Mouse (Mus musculus): Measurements from ENCODE around the gene Tmem150b. TPM values are rescaled to one million over a fixed set of nuclear protein-coding genes. Genes with fewer than 3 reads are reported as not detected.

Gene Tmem150b
- total RNA-seq, 2 experiments from 2014 or later = not detected

DNA sequence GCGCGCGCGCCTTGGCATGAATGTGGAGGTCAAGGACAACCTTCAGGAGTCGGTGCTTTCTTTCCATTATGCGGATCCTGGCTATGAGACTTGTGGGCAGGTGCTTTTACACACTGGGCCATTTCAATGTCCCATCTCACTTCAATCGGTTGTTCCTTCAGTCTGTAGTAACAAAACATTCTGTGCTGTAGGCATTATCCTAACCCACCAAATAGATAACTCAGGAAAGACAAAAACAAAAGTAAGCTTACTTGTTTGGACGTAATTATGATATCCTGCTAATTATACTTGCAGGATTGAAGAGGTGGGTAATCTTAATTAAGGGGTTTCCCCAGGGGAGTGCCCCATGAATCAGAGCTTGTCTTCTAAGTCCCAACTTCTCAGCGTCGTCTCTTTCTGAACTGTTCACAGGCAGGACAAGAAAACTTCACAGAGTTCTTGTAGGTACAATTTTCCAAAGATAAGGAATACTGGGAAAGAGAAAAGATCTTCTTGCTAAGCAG is 14.0 kb upstream of the Tmem150b start:
- intact Hi-C loops (cut with DNase I) = no loop called here
- no peak for DNase-seq (ENCODE audit: low spot score in 2 of 2)

DNA sequence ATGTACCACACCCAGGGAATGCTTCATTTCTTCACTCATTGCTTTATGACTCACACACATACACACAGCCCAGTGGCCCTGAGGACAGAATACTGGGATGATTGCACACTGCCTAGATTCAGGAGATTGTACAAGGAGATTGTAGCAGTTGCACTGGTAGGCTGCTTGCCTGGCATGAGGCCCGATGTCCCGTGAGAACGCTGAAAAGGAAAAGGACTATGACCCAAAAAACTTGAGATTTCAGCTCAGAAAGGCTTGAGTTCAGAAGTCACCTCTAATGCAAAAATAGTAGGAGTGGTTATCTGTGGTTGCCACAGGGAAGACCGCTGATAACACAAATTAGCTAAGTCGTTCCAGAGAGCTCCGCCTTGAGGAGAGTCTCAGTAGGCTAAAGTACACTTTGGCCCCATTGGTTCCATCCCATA is 7.9 kb upstream of the Tmem150b start:
- intact Hi-C loops (cut with DNase I) = no loop called here
- DNase-seq (ENCODE audit: low spot score in 2 of 2) = no peak

DNA sequence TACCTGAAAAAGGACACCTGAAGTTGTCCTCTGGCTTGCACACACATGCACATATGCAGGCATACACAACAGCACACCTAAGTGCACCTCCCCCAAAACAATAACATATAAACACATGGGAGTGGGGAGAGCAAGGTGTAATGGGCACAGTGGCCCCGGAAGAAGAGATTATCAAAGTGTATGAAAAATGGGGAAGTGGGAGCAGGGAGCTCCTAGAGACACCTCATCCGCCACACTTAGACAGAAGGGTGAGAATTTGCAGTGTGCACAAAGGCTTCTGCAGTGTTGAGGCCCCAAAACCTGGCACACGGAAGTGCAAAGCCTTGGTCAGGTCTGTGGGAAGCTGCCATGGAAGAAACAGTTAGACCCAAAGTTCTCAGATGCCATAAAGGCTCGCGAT is 6.0 kb upstream of the Tmem150b start:
- DNase-seq (ENCODE audit: low spot score in 2 of 2) = no peak
- intact Hi-C loops (cut with DNase I) = no loop called here

DNA sequence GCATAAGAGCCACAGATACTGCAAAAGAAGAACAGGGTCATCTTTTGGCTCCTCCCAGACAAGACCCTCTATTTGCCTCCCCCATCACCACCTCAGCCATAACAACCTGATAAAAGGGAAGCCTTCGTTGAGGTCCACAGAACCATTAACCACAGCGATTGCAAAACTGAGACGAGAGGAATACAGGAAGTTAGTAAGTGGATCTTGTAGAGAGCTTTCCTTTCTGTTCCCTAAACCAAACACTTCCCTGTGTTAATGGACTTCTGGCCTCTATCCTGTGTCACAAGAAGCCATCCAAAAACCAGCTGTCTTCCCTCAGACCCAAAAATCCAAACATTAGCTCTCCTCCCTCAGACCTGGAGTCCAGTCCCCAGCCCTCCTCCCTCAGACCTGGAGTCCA is 690 bp downstream of the Tmem150b start:
- no peak for DNase-seq (ENCODE audit: low spot score in 2 of 2)
- intact Hi-C loops (cut with DNase I) = no loop called here

DNA sequence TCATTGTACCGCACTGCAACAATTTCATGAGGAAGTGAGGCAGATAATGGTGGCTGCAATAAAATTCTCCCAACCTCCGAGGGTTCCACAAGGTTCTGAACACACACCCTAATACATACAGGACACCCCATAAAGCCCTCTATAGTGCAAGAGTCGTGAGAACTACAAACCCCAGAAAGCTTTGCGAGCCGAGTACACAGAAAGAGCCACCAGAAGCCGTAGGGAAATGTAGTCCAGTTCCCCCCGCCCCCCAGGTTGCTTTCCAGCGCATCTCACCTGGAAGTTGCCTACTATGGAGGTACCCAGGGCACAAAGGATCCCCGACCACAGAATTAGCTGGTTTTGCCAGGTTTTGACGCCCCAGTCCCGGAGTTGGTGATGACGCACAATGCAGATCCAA is 1.5 kb downstream of the Tmem150b start:
- intact Hi-C loops (cut with DNase I) = no loop called here
- DNase-seq (ENCODE audit: low spot score in 2 of 2) = peak; percentile 19 to 47

DNA sequence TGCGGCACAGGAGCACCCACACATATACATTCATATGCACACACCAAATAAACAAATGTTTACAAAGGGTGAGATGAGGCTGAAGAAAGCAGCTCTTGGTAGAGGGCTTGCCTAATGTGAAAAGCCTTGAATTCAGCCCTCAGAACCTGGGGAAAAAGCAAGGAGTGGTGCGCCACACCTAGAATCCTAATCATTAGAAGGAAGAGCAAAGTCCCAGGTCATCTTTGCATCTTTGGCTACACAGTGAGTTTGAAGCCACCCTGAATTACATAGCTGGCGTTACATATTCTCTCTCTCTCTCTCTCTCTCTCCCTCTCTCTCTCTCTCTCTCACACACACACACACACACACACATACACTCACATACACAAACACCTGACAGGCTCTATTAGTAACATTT is 5.8 kb downstream of the Tmem150b start:
- intact Hi-C loops (cut with DNase I) = no loop called here
- DNase-seq (ENCODE audit: low spot score in 2 of 2) = no peak

DNA sequence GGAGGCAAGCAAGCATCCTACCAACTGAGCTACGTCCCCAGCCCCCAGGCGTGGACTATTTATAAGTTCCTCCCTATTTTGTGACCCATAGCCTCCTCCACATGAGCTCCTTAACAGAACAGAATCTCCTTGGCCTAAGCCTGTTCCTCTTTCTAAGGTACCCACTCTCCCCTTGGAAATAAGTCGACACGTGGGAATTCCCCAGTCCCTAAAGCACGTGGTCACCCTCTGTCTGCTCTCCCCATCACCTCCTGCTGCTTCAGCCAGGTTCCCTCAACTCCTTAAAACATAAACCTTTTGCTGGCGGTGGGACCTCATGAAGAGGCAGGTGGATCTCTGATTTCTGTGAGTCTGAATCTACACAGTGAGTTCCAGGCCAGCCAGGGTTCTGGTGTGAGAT is 8.1 kb downstream of the Tmem150b start:
- DNase-seq (ENCODE audit: low spot score in 2 of 2) = no peak
- intact Hi-C loops (cut with DNase I) = no loop called here

DNA sequence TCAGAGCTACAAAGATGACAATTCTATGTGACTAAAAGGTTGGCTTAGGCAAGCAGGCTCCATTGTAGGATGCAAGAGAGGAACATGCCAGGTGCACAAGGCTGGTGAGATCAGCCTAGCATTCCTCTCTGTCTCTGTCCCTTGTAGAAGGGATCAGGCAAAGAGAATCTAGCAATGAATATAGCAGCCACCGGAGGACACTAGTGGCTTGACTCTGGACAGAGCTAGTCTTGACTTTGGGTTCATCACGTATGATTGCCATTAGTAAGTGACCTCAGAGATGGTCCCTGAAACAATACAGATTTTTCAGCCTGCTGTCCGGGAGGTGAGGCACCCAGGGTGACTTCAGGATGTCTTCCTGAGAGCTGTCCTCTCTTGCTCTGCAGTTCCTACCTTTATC is 12.5 kb downstream of the Tmem150b start:
- DNase-seq (ENCODE audit: low spot score in 2 of 2) = no peak
- intact Hi-C loops (cut with DNase I) = no loop called here

DNA sequence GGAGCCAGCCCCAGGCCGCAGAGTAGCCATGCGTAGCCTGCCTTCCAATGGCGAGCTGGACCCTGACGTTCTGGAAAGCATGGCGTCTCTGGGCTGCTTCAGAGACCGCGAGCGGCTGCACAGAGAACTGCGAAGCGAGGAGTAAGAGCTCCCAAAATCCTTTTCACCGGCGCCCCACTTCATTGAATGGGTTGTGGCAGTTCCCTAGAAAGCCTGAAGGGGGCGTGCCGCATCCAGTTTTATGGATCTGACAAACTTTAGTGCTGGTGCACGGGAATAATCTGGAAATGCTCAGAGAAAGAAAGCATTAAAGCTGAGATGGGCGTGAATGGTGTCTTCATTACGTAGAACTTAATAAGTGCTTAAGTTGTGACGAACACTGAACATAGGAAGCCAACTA is 20.0 kb downstream of the Tmem150b start:
- DNase-seq (ENCODE audit: low spot score in 2 of 2) = no peak
- intact Hi-C loops (cut with DNase I) = no loop called here

DNA sequence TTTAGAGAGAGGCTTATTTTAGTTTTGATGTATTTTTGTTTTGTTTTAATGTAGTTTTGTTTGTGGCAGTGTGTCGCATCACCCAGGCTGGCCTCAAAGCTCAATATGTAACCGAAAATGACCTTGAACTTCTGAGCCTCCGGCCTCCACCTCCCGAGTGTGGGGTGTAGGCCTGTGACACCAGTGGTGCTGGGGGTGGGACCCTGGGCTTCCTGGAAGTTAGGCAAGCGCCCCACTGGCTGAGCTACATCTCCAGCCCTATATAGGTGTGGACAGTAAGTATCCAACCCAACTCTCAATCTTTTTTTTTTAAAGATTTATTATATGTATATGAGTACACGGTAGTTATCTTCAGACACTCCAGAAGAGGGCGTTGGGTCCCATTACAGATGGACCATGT is 21.9 kb downstream of the Tmem150b start:
- intact Hi-C loops (cut with DNase I) = no loop called here

DNA sequence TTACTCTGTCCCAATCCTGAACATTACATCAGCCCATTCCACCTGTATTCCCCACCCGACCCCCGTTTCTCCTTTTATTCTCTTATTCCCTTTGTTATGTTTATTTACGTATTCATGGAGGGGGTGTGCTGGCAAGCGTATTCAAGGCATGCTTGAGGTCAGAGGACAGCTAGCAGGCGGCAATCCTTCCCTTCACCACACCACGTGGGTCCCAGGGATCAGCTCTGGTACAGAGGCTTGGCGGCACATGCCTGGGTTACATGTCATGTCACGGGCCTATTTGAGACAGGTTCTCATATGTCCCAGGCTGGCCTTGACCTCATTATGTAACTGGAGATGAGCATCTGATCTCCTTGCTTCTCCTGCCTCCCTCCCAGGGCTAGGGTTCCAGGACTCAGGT is 22.7 kb downstream of the Tmem150b start:
- DNase-seq (ENCODE audit: low spot score in 2 of 2) = no peak
- intact Hi-C loops (cut with DNase I) = no loop called here

More for the DNA sequence above, 21.9 kb downstream of the Tmem150b start:
- DNase-seq (ENCODE audit: low spot score in 2 of 2) = no peak

DNA sequence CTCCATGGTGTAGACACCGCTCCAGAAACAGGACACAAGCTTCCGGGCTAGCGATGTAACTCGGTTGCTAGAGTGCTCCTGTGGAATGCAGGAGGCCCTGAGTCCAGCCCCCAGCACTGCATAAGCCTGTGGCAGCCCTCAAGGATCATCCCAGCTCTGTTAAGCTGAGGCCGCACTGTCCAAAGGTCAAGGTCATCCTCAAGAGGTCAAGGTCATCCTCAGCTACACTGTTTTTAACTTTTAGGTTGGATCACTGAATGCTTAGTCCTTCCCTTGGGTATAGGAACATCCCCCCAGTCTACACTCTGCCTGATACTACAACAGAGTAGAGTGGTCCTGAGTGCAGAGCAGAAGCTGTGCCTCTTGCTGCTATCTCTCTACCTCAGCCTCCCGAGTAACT is 32.0 kb downstream of the Tmem150b start:
- intact Hi-C loops (cut with DNase I) = loop anchor here (5.0 kb wide), 1 partner anchor 99 kb away; the partner anchor contains the start of gene Rpl28
- DNase-seq (ENCODE audit: low spot score in 2 of 2) = no peak

DNA sequence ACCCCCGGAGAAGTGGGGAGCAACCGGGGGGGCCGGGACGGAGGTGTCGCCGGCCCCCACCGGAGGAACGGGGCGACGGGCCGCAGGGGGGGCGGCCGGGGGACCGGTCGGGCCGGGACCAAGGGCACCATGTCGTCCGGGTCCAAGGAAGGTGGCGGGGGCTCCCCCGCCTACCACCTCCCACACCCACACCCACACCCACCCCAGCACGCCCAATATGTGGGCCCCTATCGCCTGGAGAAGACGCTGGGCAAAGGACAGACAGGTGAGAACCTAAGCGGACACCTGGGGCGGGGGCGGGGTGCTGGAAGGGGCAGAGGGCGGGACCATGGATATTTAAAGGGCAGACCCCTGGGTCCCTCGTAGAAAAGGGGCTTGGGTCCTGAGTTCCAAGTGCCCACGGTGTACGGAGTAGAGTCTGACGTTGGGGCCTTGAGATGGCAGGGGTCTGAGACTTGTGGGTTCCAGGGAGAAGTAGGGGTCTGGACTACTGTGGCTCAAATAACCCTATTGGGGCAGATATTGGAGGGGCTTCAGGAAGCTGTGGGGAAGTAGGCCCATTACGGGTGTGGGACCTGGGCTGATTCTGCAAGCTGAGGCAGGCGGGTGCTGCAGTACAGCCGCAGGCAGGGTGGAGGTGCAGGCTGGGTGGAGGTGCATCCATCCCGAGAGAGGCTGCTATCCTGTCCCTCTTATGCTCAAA is 33.9 kb downstream of the Tmem150b start:
- intact Hi-C loops (cut with DNase I) = loop anchor here (2.0 to 5.0 kb wide), 2 partner anchors 32 to 101 kb away; partner anchors contain the start of genes Ppp6r1 and Rpl28

DNA sequence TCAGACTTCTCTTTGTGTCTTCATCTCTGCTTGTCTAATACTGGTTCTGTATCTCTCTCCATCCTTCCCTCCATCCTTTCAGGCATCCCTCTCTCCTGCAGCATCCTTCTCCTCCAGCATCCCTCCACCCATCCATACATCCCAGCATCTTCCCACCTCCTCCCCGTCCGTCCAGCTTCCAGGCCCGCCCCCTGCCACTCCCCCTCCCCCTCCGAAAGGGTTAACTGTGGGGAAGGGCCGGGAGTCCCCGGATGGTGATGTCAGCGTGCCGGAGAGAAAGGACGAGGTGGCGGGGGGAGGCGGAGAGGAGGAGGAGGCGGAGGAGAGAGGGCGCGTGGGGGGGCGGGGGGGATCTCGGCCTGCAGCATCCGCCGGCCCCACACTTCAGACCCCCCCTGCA is 34.7 kb downstream of the Tmem150b start, which contains the start of gene Brsk1:
Brsk1 (plus strand) TSS at position 218 of the 400 bp plus-strand sequence.
- intact Hi-C loops (cut with DNase I) = loop anchor here (2.0 to 5.0 kb wide), 2 partner anchors 32 to 102 kb away; partner anchors contain the start of genes Ppp6r1 and Rpl28
- DNase-seq (ENCODE audit: low spot score in 2 of 2) = peak; percentile 81 to 86

More for the DNA sequence above, 33.9 kb downstream of the Tmem150b start:
- peak; percentile 40 to 53 for DNase-seq (ENCODE audit: low spot score in 2 of 2)

DNA sequence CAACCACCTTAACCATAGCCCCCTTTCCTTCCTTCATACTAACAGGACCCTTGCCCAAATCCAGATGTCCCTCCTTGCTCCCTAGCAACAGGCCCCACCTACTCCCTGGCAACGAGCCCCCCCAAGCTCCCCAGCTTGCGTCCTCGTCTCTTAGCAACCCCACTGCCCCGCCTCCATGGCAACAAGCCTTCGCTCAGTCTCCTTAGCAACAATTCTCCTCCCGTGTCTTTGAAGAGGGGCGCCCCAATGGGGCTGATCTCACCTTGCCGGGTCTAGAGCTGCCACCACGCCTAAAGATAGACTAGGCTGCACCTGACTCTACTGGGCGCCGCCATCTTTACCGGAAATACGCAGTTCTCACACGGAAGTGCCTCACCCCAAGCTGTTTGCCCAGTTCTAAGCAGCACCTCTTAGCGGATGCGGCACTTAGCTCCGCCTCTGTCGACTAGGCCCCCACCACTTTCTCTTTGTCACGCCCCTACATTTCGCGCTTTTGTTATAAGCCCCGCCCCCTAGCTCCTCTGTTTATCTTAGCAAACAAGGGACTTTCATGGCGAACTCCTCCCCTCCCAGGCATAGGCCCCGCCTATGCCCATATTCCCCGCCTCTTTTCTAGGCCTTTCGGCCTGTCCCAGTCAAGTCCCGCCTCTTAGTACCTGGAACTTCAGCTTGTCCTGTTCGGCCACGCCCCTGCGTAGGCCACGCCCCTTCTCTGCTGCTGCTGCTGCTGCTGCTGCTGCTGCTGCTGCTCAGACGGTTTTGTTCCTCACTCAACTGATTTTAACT is 40.2 kb downstream of the Tmem150b start, which contains the start of gene Hspbp1:
Hspbp1 (minus strand) TSS at position 437 of the 786 bp plus-strand sequence.
- peak; percentile 93 for DNase-seq (ENCODE audit: low spot score in 2 of 2)
- intact Hi-C loops (cut with DNase I) = no loop called here

DNA sequence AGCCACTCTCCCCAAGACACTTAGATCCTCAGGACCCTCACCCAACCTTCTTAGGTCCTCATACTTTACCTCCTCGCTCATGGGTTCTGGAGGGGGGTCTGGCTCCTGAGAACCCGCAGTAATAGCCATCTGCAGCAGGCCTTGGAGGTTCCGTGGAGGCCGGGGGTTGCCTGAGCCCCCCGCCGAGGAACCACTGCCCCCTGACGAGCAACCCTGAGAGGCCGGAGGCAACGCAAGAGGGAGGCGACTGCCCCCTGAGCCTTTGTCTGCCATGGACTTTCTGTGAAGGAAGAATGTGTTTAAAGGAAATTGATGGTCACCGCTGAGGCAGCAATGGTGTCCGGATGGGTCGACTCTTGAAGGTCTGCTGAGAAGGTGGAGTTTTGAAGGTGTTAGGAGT is 40.8 kb downstream of the Tmem150b start:
- no peak for DNase-seq (ENCODE audit: low spot score in 2 of 2)
- intact Hi-C loops (cut with DNase I) = no loop called here

DNA sequence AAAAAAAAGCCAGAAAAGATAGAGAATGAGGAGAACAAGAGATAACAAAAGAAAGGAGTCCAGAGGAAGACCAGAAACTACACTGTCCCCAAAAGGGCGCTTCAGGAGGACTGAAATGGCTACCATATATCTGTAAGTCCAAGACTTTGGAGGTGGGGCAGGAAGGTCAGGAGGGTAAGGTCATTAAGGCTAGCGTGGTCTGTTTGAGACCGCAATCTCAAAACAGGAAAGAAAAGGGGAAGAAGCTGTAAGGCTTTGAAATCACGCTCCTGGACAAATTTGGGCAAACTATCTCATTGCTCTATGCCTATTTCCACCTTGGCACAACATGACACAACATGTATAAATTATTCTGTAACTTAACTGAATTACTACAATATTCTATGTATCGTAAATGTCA is 41.7 kb downstream of the Tmem150b start:
- intact Hi-C loops (cut with DNase I) = no loop called here

DNA sequence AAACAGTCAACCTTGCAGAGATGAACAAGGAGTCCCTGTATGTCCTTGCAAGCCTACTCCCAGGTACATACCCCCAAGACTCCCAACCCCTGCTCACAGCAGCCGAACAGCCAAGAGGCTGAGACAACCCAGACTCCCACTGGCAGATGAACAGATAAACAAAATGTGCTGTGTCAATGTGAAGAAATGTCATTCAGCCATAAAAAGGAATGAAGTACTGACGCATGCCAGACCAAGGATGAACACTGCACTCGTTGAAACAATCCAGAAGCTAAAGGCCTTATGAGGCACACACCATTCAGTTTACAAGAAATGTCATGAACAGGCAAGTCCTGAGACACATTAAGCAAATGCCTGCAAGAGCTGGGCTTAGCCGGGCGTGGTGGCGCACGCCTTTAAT is 49.8 kb downstream of the Tmem150b start:
- intact Hi-C loops (cut with DNase I) = no loop called here

More for the DNA sequence above, 41.7 kb downstream of the Tmem150b start:
- no peak for DNase-seq (ENCODE audit: low spot score in 2 of 2)

DNA sequence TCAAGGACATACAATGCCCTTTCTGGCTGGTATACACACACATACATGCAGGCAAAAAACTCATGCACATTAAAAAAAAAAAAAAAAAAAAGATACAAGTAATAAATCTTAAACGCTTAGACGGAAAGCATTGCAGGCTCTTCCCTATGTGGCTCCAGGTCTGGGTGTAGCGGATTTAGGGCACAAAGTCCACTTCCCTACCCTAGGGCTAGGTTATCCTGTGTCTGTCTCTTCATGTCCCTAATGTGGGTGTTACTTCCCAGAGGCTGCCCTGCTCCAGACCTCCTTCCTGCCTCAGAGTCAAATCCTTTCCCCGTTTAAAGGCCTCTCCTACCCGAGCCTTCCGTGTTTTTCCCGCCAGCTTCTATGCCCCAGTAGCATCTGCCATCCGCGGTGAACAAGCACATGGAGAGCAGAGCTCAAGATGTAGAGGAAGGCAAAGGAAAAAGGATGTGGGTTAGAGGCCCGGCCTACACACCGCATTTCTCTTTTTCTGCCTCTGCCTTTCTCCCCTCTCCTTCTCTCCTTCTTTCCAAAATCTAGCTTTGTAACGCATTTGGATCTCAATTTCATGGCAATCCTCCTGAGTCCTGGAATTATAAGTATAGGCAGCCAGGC is 50.8 kb downstream of the Tmem150b start:
- intact Hi-C loops (cut with DNase I) = no loop called here
- no peak for DNase-seq (ENCODE audit: low spot score in 2 of 2)

More for the DNA sequence above, 49.8 kb downstream of the Tmem150b start:
- DNase-seq (ENCODE audit: low spot score in 2 of 2) = no peak

DNA sequence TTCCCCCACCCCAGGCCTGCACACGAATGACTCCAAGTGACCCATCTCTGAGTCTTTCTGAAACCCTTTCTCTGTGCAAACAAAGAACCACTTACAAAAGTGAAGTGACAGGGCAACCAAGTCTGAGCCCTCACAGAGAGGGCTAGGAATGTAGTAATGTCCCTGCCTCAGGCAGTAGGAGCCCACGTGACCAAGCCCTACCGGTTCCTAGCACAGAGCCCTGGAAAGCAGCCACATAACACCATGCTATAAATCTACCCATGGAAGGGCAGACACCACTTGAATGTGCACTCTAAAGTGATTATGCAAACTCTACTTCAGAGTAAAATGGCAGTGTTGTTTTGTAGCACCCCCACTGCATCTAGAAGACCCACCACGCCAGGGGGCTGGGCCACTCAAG is 53.1 kb downstream of the Tmem150b start:
- no peak for DNase-seq (ENCODE audit: low spot score in 2 of 2)
- intact Hi-C loops (cut with DNase I) = no loop called here
